21 mouse cellular contexts compared by ENCODE assay signal in the genomic region with DNA sequence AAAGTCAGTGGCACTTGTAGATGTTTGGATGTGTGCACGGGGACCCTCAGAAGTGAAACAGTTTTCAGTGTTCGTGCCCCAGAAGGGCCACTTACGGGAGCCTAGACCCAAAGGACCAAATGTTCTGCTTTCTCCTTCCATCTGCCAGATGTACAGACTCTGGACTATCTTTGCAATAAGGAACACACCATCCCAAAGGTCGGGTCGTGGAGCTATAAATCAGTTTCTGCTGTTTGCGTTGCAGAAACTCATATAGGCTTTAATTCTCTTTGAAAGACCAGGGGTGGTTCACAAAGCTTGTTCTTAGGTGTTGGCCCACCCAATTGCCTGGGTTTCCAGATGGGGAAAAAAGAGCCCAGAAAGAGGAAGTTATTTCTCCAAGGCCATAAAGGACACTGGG.
DNase-seq lines count a peak whose midpoint lies in the region; ATAC-seq and TF ChIP-seq lines count a peak whose summit lies in the region.
"Had no signal": no experiment of that assay in that cellular context is flagged by ENCODE, and none has a peak within 500 bp of the region (broad histone marks: within the 10 kb centered on the region; RNA-seq: fewer than 3 reads in every experiment).

No protein-coding gene starts in this region.

- H3K27me3 ChIP-seq in intestine, embryonic 15.5 days (replicated peaks) = no peaks in the 10 kb centered on the region
- H3K27me3 ChIP-seq in intestine, embryonic 16.5 days (replicated peaks; ENCODE audit: control insufficient read depth, insufficient read depth, low read length) = no peaks in the 10 kb centered on the region
- H3K27me3 ChIP-seq in intestine, postnatal 0 days (replicated peaks; ENCODE audit: control insufficient read depth, insufficient read depth, low read length) = no peaks in the 10 kb centered on the region
- H3K27me3 ChIP-seq: CH12.LX had no signal

- 57% methylated on average over 6 of the region's 6 CpGs for WGBS in intestine, embryonic 15.5 days
- WGBS in intestine, embryonic 16.5 days = 68% methylated on average over 6 of the region's 6 CpGs
- WGBS in intestine, postnatal 0 days = 49% methylated on average over 6 of the region's 6 CpGs

- H3K4me2 ChIP-seq in intestine, embryonic 15.5 days (replicated peaks) = no peak overlapping the region
- no peak overlapping the region for H3K4me2 ChIP-seq in intestine, embryonic 16.5 days (ENCODE audit: low read depth, low read length)
- no peak overlapping the region for H3K4me2 ChIP-seq in intestine, postnatal 0 days (replicated peaks; ENCODE audit: low read depth)

- no peak for TF ChIP-seq CTCF in intestine, postnatal 0 days (IDR thresholded peaks at IDR 0.05; ENCODE audit: low read depth)

- DNase-seq in layer of hippocampus, adult 18-20 months (ENCODE audit: low spot score in 2 of 2) = no peak
- no peak for DNase-seq in cerebellum, postnatal 36 days
- DNase-seq in gastrocnemius, postnatal 36 days = no peak
- DNase-seq: adrenal gland, adult 2 months; adrenal gland, adult 8-10 months; adrenal gland, postnatal 10 days; adrenal gland, postnatal 14 days; adrenal gland, postnatal 25 days; adrenal gland, postnatal 36 days; B cell, adult 2 months; cerebellum, adult 11 months; cerebellum, adult 11-12 months; cerebellum, adult 18-20 months had no signal

- H3K27ac ChIP-seq in intestine, embryonic 15.5 days = no peak overlapping the region
- no peak overlapping the region for H3K27ac ChIP-seq in intestine, embryonic 16.5 days (ENCODE audit: low read length)
- H3K27ac ChIP-seq in intestine, postnatal 0 days (ENCODE audit: low read depth, low read length) = no peak overlapping the region

- H3K4me1 ChIP-seq in intestine, embryonic 15.5 days (replicated peaks) = no peaks in the 10 kb centered on the region
- H3K4me1 ChIP-seq in intestine, embryonic 16.5 days (ENCODE audit: control insufficient read depth, insufficient read depth, low read length) = peaks cover 2% of the 10 kb centered on the region; the same call in 1 of the 2 replicates
- no peaks in the 10 kb centered on the region for H3K4me1 ChIP-seq in intestine, postnatal 0 days (replicated peaks; ENCODE audit: control insufficient read depth, insufficient read depth, low read length)

- no peaks in the 10 kb centered on the region for H3K9me3 ChIP-seq in intestine, embryonic 15.5 days
- H3K9me3 ChIP-seq in intestine, embryonic 16.5 days (ENCODE audit: control insufficient read depth, low read length) = no peaks in the 10 kb centered on the region
- H3K9me3 ChIP-seq in intestine, postnatal 0 days (ENCODE audit: control insufficient read depth) = no peaks in the 10 kb centered on the region

- no peaks in the 10 kb centered on the region for H3K36me3 ChIP-seq in intestine, embryonic 15.5 days
- H3K36me3 ChIP-seq in intestine, embryonic 16.5 days (ENCODE audit: control insufficient read depth, insufficient read depth, low read length) = no peaks in the 10 kb centered on the region
- H3K36me3 ChIP-seq in intestine, postnatal 0 days (ENCODE audit: control insufficient read depth, insufficient read depth) = no peaks in the 10 kb centered on the region
- H3K36me3 ChIP-seq: G1E had no signal

- H3K4me3 ChIP-seq in intestine, embryonic 15.5 days (replicated peaks) = no peak overlapping the region
- H3K4me3 ChIP-seq in intestine, embryonic 16.5 days (ENCODE audit: low read length) = no peak overlapping the region
- no peak overlapping the region for H3K4me3 ChIP-seq in intestine, postnatal 0 days (ENCODE audit: low read depth, low read length)

- intact Hi-C loops in gastrocnemius, postnatal 36 days (cut with DNase I) = no loop called here

- no peak overlapping the region for H3K9ac ChIP-seq in intestine, embryonic 15.5 days
- H3K9ac ChIP-seq in intestine, embryonic 16.5 days (ENCODE audit: low read depth, low read length) = no peak overlapping the region
- H3K9ac ChIP-seq in intestine, postnatal 0 days (ENCODE audit: low read depth, low read length) = no peak overlapping the region

- ATAC-seq in intestine, embryonic 15.5 days = peak; percentile 65; the same call in 1 of the 2 replicates
- peak; percentile 56; the same call in 1 of the 2 replicates for ATAC-seq in intestine, embryonic 16.5 days
- ATAC-seq in intestine, postnatal 0 days = peak; percentile 47; the same call in 1 of the 2 replicates
- ATAC-seq: activated CD4-positive, CD25-positive, alpha-beta regulatory T cell, adult 4 months; CD4-positive, CD25-positive, alpha-beta regulatory T cell, adult 4 months; Patski had no signal
